ENCODE assay signal across 18 mouse cellular contexts in genomic region chr3:124227701-124228100, GRCm38 (mm10).
"Had no signal": no experiment of that assay in that cellular context is flagged by ENCODE, and none has a peak within 500 bp of the region (broad histone marks: within the 10 kb centered on the region; RNA-seq: fewer than 3 reads in every experiment).

No protein-coding gene starts in this region.

- H3K9ac ChIP-seq: lung, embryonic 14.5 days; midbrain, embryonic 13.5 days; midbrain, embryonic 15.5 days; neural tube, embryonic 13.5 days; neural tube, embryonic 15.5 days had no signal

- H3K27me3 ChIP-seq: midbrain, embryonic 13.5 days; midbrain, embryonic 15.5 days; neural tube, embryonic 13.5 days; neural tube, embryonic 15.5 days had no signal

- H3K27ac ChIP-seq: midbrain, embryonic 13.5 days; midbrain, embryonic 15.5 days; neural tube, embryonic 13.5 days; neural tube, embryonic 15.5 days had no signal

- H3K4me2 ChIP-seq: lung, embryonic 14.5 days; midbrain, embryonic 11.5 days; midbrain, embryonic 13.5 days; midbrain, embryonic 15.5 days; neural tube, embryonic 13.5 days; neural tube, embryonic 15.5 days had no signal

- H3K9me3 ChIP-seq: midbrain, embryonic 15.5 days; neural tube, embryonic 13.5 days; neural tube, embryonic 15.5 days had no signal

- ATAC-seq: midbrain, embryonic 13.5 days; midbrain, embryonic 15.5 days had no signal

- H3K36me3 ChIP-seq: midbrain, embryonic 13.5 days; midbrain, embryonic 15.5 days; neural tube, embryonic 13.5 days; neural tube, embryonic 15.5 days had no signal

- H3K4me1 ChIP-seq: midbrain, embryonic 13.5 days; midbrain, embryonic 15.5 days; neural tube, embryonic 13.5 days; neural tube, embryonic 15.5 days had no signal

- DNase-seq: lung, adult 18-20 months; lung, embryonic 14.5 days; lung, postnatal 10 days; lung, postnatal 4 days; retina, postnatal 1 day; right cerebral cortex, adult 18-20 months; right cerebral cortex, postnatal 25 days; right cerebral cortex, postnatal 4 days; spleen, adult 18-20 months; thymus, adult 18-20 months; thymus, postnatal 14 days; thymus, postnatal 36 days had no signal

- H3K4me3 ChIP-seq: midbrain, embryonic 13.5 days; midbrain, embryonic 15.5 days; myocyte; neural tube, embryonic 13.5 days; neural tube, embryonic 15.5 days had no signal
